8 mouse cellular contexts compared by ENCODE assay signal in genomic region chr19:28165901-28166361, GRCm38 (mm10).
DNase-seq lines count a peak whose midpoint lies in the region; ATAC-seq and TF ChIP-seq lines count a peak whose summit lies in the region.

No protein-coding gene starts in this region.

- intact Hi-C loops in heart, postnatal 10 days (cut with DNase I): loop anchor here (1.0 to 10.0 kb wide), 5 partner anchors 365 to 721 kb away; no protein-coding TSS in a partner anchor

- H3K27ac ChIP-seq in CH12.LX (ENCODE audit: insufficient read depth, low read depth): no peak overlapping the region
- no peak overlapping the region for H3K27ac ChIP-seq in forebrain, embryonic 12.5 days
- no peak overlapping the region for H3K27ac ChIP-seq in liver, embryonic 13.5 days
- H3K27ac ChIP-seq in neural tube, embryonic 15.5 days (replicated peaks): 0 out of 2 replicates have a peak overlapping the region, but pooled peaks have one; percentile 46

- no peak overlapping the region for H3K9ac ChIP-seq in CH12.LX (ENCODE audit: insufficient read depth, low read depth)
- no peak overlapping the region for H3K9ac ChIP-seq in forebrain, embryonic 12.5 days
- no peak overlapping the region for H3K9ac ChIP-seq in liver, embryonic 13.5 days
- no peak overlapping the region for H3K9ac ChIP-seq in neural tube, embryonic 15.5 days (replicated peaks)

- peak; percentile 47 for DNase-seq in CH12.LX (ENCODE audit: extremely low read depth)
- peak; percentile 12 for DNase-seq in c-Kit-positive CD71-negative TER-119-negative erythroid progenitor cells, embryonic 14.5 days (ENCODE audit: low read depth)
- DNase-seq in heart, postnatal 10 days: peak; percentile 79 to 86
- peak; percentile 69 to 80 for DNase-seq in kidney, postnatal 36 days
- no peak for DNase-seq in liver, embryonic 13.5 days
- DNase-seq in thymus, postnatal 4 days: peak; percentile 55

- no peaks in the 10 kb centered on the region for H3K79me2 ChIP-seq in CH12.LX (replicated peaks; ENCODE audit: control insufficient read depth, extremely low read depth, insufficient read depth, poor library complexity, severe bottlenecking)

- TF ChIP-seq RAD21 in CH12.LX (IDR thresholded peaks at IDR 0.05; ENCODE audit: low read depth, low read length): peak; percentile 81

- no peaks in the 10 kb centered on the region for H3K4me1 ChIP-seq in CH12.LX (ENCODE audit: control insufficient read depth in 1 of 2, insufficient read depth in 2 of 2)
- peaks cover 7% of the 10 kb centered on the region; the same call in 1 of the 2 replicates for H3K4me1 ChIP-seq in forebrain, embryonic 12.5 days
- no peaks in the 10 kb centered on the region for H3K4me1 ChIP-seq in liver, embryonic 13.5 days (replicated peaks)
- no peaks in the 10 kb centered on the region for H3K4me1 ChIP-seq in neural tube, embryonic 15.5 days

- H3K4me3 ChIP-seq in CH12.LX (replicated peaks in 1 of 3; ENCODE audit: low read depth in 2 of 3, low read length in 2 of 3, poor library complexity in 1 of 3): peak overlapping the region in 1 of 3 experiments; percentile 32
- no peak overlapping the region for H3K4me3 ChIP-seq in forebrain, embryonic 12.5 days (replicated peaks)
- H3K4me3 ChIP-seq in liver, embryonic 13.5 days (replicated peaks): no peak overlapping the region
- H3K4me3 ChIP-seq in neural tube, embryonic 15.5 days (replicated peaks): peak overlapping the region; percentile 25

- peak in 1 of 2 experiments; percentile 77; a peak in 2 of 4 replicates for TF ChIP-seq CTCF in CH12.LX (conservative IDR thresholded peaks at IDR 0.05 in 1 of 2, IDR thresholded peaks at IDR 0.05 in 1 of 2; ENCODE audit: low read depth in 2 of 2, low read length in 2 of 2)

- peak; percentile 79 for ATAC-seq in forebrain, embryonic 12.5 days (ENCODE audit: low FRiP score)
- 0 out of 2 replicates have a peak, but pooled peaks have one; percentile 31 for ATAC-seq in liver, embryonic 13.5 days (ENCODE audit: low read depth)
- peak; percentile 85 for ATAC-seq in neural tube, embryonic 15.5 days (ENCODE audit: low FRiP score)

- no peaks in the 10 kb centered on the region for H3K9me3 ChIP-seq in CH12.LX (replicated peaks; ENCODE audit: low read length)
- no peaks in the 10 kb centered on the region for H3K9me3 ChIP-seq in forebrain, embryonic 12.5 days
- H3K9me3 ChIP-seq in liver, embryonic 13.5 days (replicated peaks): no peaks in the 10 kb centered on the region
- no peaks in the 10 kb centered on the region for H3K9me3 ChIP-seq in neural tube, embryonic 15.5 days (replicated peaks)

- no peaks in the 10 kb centered on the region for H3K36me3 ChIP-seq in CH12.LX (replicated peaks in 1 of 2; ENCODE audit: control insufficient read depth in 1 of 2, insufficient read depth in 1 of 2, low read length in 1 of 2)
- no peaks in the 10 kb centered on the region for H3K36me3 ChIP-seq in forebrain, embryonic 12.5 days (replicated peaks)
- no peaks in the 10 kb centered on the region for H3K36me3 ChIP-seq in liver, embryonic 13.5 days
- H3K36me3 ChIP-seq in neural tube, embryonic 15.5 days: no peaks in the 10 kb centered on the region

- no peaks in the 10 kb centered on the region for H3K27me3 ChIP-seq in CH12.LX (replicated peaks)
- H3K27me3 ChIP-seq in forebrain, embryonic 12.5 days: peaks cover 11% of the 10 kb centered on the region; the same call in 1 of the 2 replicates
- no peaks in the 10 kb centered on the region for H3K27me3 ChIP-seq in liver, embryonic 13.5 days
- H3K27me3 ChIP-seq in neural tube, embryonic 15.5 days (replicated peaks): no peaks in the 10 kb centered on the region

- peak overlapping the region; percentile 65; the same call in 1 of the 2 replicates for H3K4me2 ChIP-seq in CH12.LX (ENCODE audit: insufficient read depth, low read depth, poor library complexity, severe bottlenecking)
- no peak overlapping the region for H3K4me2 ChIP-seq in forebrain, embryonic 12.5 days
- no peak overlapping the region for H3K4me2 ChIP-seq in liver, embryonic 13.5 days
- peak overlapping the region; percentile 46 for H3K4me2 ChIP-seq in neural tube, embryonic 15.5 days

- TF ChIP-seq EP300 in CH12.LX (IDR thresholded peaks at IDR 0.05; ENCODE audit: low read length): no peak

- dilution Hi-C loops in CH12.LX (cut with MboI; ENCODE audit: extremely low pct_ligation_motif_present, extremely low pct_unique_long_range_greater_than_20kb, low sequenced_read_pairs): no loop called here

- TF ChIP-seq POLR2A in CH12.LX (IDR thresholded peaks at IDR 0.05; ENCODE audit: low read depth, low read length): no peak

- WGBS in forebrain, embryonic 12.5 days: 44% methylated on average over 15 of the region's 15 CpGs
- WGBS in liver, embryonic 13.5 days (ENCODE audit: insufficient replicate concordance): 59% methylated on average over 15 of the region's 15 CpGs
- 31% methylated on average over 15 of the region's 15 CpGs for WGBS in neural tube, embryonic 15.5 days

- in situ Hi-C loops in CH12.LX (cut with MboI; ENCODE audit: low pct_ligation_motif_present, low pct_unique_long_range_greater_than_20kb, low sequenced_read_pairs): loop anchor here (25.0 kb wide), 1 partner anchor 346 kb away; no protein-coding TSS in a partner anchor

TF ChIP-seq in CH12.LX, 34 proteins besides CTCF, POLR2A, EP300 and RAD21:
- no peak for TF ChIP-seq MEF2A (IDR thresholded peaks at IDR 0.05; ENCODE audit: borderline replicate concordance, low read depth, low read length)
- TF ChIP-seq ZC3H11A (IDR thresholded peaks at IDR 0.05; ENCODE audit: low read depth, low read length): peak; percentile 5; the same call in 1 of the 2 replicates
- TF ChIP-seq PAX5 (IDR thresholded peaks at IDR 0.05; ENCODE audit: low read length): no peak
- TF ChIP-seq USF1 (IDR thresholded peaks at IDR 0.05; ENCODE audit: low read depth, low read length): no peak
- peak; percentile 54 for TF ChIP-seq NRF1 (IDR thresholded peaks at IDR 0.05; ENCODE audit: low read depth, low read length)
- TF ChIP-seq NELFE (IDR thresholded peaks at IDR 0.05; ENCODE audit: low read depth, low read length): no peak
- no peak for TF ChIP-seq BHLHE40 (IDR thresholded peaks at IDR 0.05; ENCODE audit: low read depth, low read length)
- peak; percentile 68 for TF ChIP-seq SMC3 (IDR thresholded peaks at IDR 0.05; ENCODE audit: low read depth, low read length)
- no peak for TF ChIP-seq MAX (IDR thresholded peaks at IDR 0.05; ENCODE audit: low read length)
- TF ChIP-seq MAZ (IDR thresholded peaks at IDR 0.05; ENCODE audit: low read depth, low read length): no peak
- TF ChIP-seq RCOR1 (conservative IDR thresholded peaks at IDR 0.05; ENCODE audit: low read depth, low read length): no peak
- TF ChIP-seq IRF4 (IDR thresholded peaks at IDR 0.05; ENCODE audit: low read depth, low read length): no peak
- TF ChIP-seq SIN3A (IDR thresholded peaks at IDR 0.05; ENCODE audit: low read length): no peak
- no peak for TF ChIP-seq ELF1 (IDR thresholded peaks at IDR 0.05; ENCODE audit: low read depth, low read length)
- TF ChIP-seq USF2 (conservative IDR thresholded peaks at IDR 0.05; ENCODE audit: low read depth, low read length): no peak
- TF ChIP-seq UBTF (IDR thresholded peaks at IDR 0.05; ENCODE audit: low read depth, low read length): no peak
- 0 out of 2 replicates have a peak, but pooled peaks have one; percentile 16 for TF ChIP-seq MYC (IDR thresholded peaks at IDR 0.05; ENCODE audit: low read depth, low read length)
- no peak for TF ChIP-seq CHD1 (IDR thresholded peaks at IDR 0.05; ENCODE audit: low read depth, low read length)
- TF ChIP-seq ZNF384 (IDR thresholded peaks at IDR 0.05; ENCODE audit: low read depth, low read length): no peak

Comparison
In these comparisons a context has a peak if more than half of its experiments do, and no peak if none do; other contexts are left out.
1. H3K4me2 ChIP-seq: peak in CH12.LX (single experiment) and neural tube, embryonic 15.5 days (single experiment); none in forebrain, embryonic 12.5 days (single experiment) and liver, embryonic 13.5 days (single experiment).
2. ATAC-seq: peak in every context shown above with its lines; median percentile 85 in neural tube, embryonic 15.5 days; 79 in forebrain, embryonic 12.5 days; 31 in liver, embryonic 13.5 days.